Mouse (Mus musculus) MEL (cell line): ENCODE results near the gene Nap1l5. TPM values are rescaled to one million over a fixed set of nuclear protein-coding genes. Genes with fewer than 3 reads are reported as not detected.

Experiments
- DNase-seq: peaks from one replicate; pipeline ENCODE4 v3.0.0; 2011; ENCODE audit warnings: low read depth, low spot score
- H3K27ac ChIP-seq: 2 replicates; pipeline ENCODE4 v1.5.1; 2012; ENCODE audit warnings: low read depth, mild to moderate bottlenecking, control low read depth, low read length, moderate library complexity; ENCODE audit not compliant: control insufficient read depth
- H3K27me3 ChIP-seq, 2 experiments: fragments of 150-350 bp in 1 of 2; sonication (generic) in 1 of 2; 2 replicates each; pipeline ENCODE4 v1.6.1; 2012; ENCODE audit warnings: low read length in 2 of 2, mild to moderate bottlenecking in 2 of 2, improper control_type of control experiment in 1 of 2, moderate library complexity in 1 of 2; ENCODE audit not compliant: insufficient read depth in 2 of 2, control insufficient read depth in 1 of 2
- H3K36me3 ChIP-seq, 2 experiments: 2 replicates each; pipeline ENCODE4 v1.6.1; 2012 to 2014; ENCODE audit warnings: low read length in 2 of 2, improper control_type of control experiment in 1 of 2, inconsistent platforms in 1 of 2, mild to moderate bottlenecking in 1 of 2; ENCODE audit not compliant: insufficient read depth in 2 of 2, control insufficient read depth in 1 of 2
- H3K4me1 ChIP-seq, 2 experiments: fragments of 150-350 bp in 1 of 2; sonication (generic) in 1 of 2; 2 replicates each; pipeline ENCODE4 v1.6.1; 2012; ENCODE audit warnings: low read length in 2 of 2, improper control_type of control experiment in 1 of 2, mild to moderate bottlenecking in 1 of 2; ENCODE audit not compliant: insufficient read depth in 2 of 2, control insufficient read depth in 1 of 2
- H3K4me3 ChIP-seq, 2 experiments: fragments of 150-350 bp in 1 of 2; sonication (generic) in 1 of 2; 2 replicates each; pipeline ENCODE4 v1.5.1; 2012; ENCODE audit warnings: low read depth in 2 of 2, low read length in 2 of 2, mild to moderate bottlenecking in 2 of 2, moderate library complexity in 2 of 2, control low read depth in 1 of 2, improper control_type of control experiment in 1 of 2; ENCODE audit not compliant: control insufficient read depth in 1 of 2, insufficient read depth in 1 of 2
- H3K79me2 ChIP-seq: 2 replicates; pipeline ENCODE4 v1.6.1; 2012; ENCODE audit warnings: mild to moderate bottlenecking, low read length, moderate library complexity; ENCODE audit not compliant: control insufficient read depth, poor library complexity, insufficient read depth
- H3K9ac ChIP-seq: 2 replicates; pipeline ENCODE4 v1.6.1; 2012; ENCODE audit warnings: low read depth, mild to moderate bottlenecking, control low read depth, low read length, moderate library complexity; ENCODE audit not compliant: control insufficient read depth, poor library complexity, severe bottlenecking
- H3K9me3 ChIP-seq: fragments of 150-350 bp; sonication (generic); replicated peaks from 2 replicates; pipeline ENCODE4 v1.6.1; 2012; ENCODE audit warnings: mild to moderate bottlenecking, low read length, improper control_type of control experiment, moderate library complexity; ENCODE audit not compliant: insufficient read depth
- BHLHE40 ChIP-seq: IDR thresholded peaks from 2 replicates; pipeline ENCODE4 v1.6.1; 2012; ENCODE audit warnings: low read depth, mild to moderate bottlenecking, inconsistent platforms, low read length, improper control_type of control experiment, borderline replicate concordance
- CHD2 ChIP-seq: IDR thresholded peaks from 2 replicates; pipeline ENCODE4 v1.6.1; 2011; ENCODE audit warnings: low read length, improper control_type of control experiment
- ELF1 ChIP-seq: IDR thresholded peaks from 2 replicates; pipeline ENCODE4 v1.6.1; 2014; ENCODE audit warnings: low read depth, mild to moderate bottlenecking, inconsistent platforms, low read length, improper control_type of control experiment, moderate library complexity
- GABPA ChIP-seq: IDR thresholded peaks from 2 replicates; pipeline ENCODE4 v1.6.1; 2012; ENCODE audit warnings: low read depth, mild to moderate bottlenecking, inconsistent platforms, low read length, improper control_type of control experiment, moderate library complexity
- GATA1 ChIP-seq: IDR thresholded peaks from 2 replicates; pipeline ENCODE4 v1.6.1; 2011; ENCODE audit warnings: low read depth, low read length, improper control_type of control experiment
- JUND ChIP-seq: IDR thresholded peaks from 2 replicates; pipeline ENCODE4 v1.6.1; 2011; ENCODE audit warnings: low read depth, mild to moderate bottlenecking, improper control_type of control experiment, low read length
- MAFK ChIP-seq: IDR thresholded peaks from 2 replicates; pipeline ENCODE4 v1.6.1; 2011; ENCODE audit warnings: low read depth, mild to moderate bottlenecking, low read length, improper control_type of control experiment, borderline replicate concordance
- MAZ ChIP-seq: IDR thresholded peaks from 2 replicates; pipeline ENCODE4 v1.6.1; 2012; ENCODE audit warnings: low read depth, mild to moderate bottlenecking, inconsistent platforms, low read length, improper control_type of control experiment
- MYB ChIP-seq: IDR thresholded peaks from 2 replicates; pipeline ENCODE4 v1.6.1; 2011; ENCODE audit warnings: mild to moderate bottlenecking, low read depth, low read length, improper control_type of control experiment
- MYC ChIP-seq: IDR thresholded peaks from 2 replicates; pipeline ENCODE4 v1.6.1; 2011; ENCODE audit warnings: low read depth, mild to moderate bottlenecking, low read length, improper control_type of control experiment, moderate library complexity
- NRF1 ChIP-seq: IDR thresholded peaks from 2 replicates; pipeline ENCODE4 v1.6.1; 2014; ENCODE audit warnings: low read depth, mild to moderate bottlenecking, inconsistent platforms, low read length, improper control_type of control experiment, moderate library complexity; ENCODE audit not compliant: poor library complexity, insufficient read depth, severe bottlenecking
- POLR2AphosphoS2 ChIP-seq: IDR thresholded peaks from 2 replicates; pipeline ENCODE4 v1.6.1; 2011; ENCODE audit warnings: low read length, improper control_type of control experiment
- POLR2AphosphoS5 ChIP-seq: IDR thresholded peaks from 2 replicates; pipeline ENCODE4 v1.6.1; 2012; ENCODE audit warnings: low read depth, borderline replicate concordance, mild to moderate bottlenecking, inconsistent platforms, low read length, moderate library complexity, mixed read lengths
- SIN3A ChIP-seq: IDR thresholded peaks from 2 replicates; pipeline ENCODE4 v1.6.1; 2012; ENCODE audit warnings: low read length, improper control_type of control experiment, inconsistent platforms
- SMC3 ChIP-seq: IDR thresholded peaks from 2 replicates; pipeline ENCODE4 v1.6.1; 2011; ENCODE audit warnings: low read depth, low read length, improper control_type of control experiment
- TBP ChIP-seq: IDR thresholded peaks from 2 replicates; pipeline ENCODE4 v1.8.0; 2011; ENCODE audit warnings: low read depth, low read length, improper control_type of control experiment
- UBTF ChIP-seq: IDR thresholded peaks from 2 replicates; pipeline ENCODE4 v1.6.1; 2012; ENCODE audit warnings: low read depth, mild to moderate bottlenecking, inconsistent platforms, low read length, improper control_type of control experiment, moderate library complexity, borderline replicate concordance; ENCODE audit not compliant: insufficient read depth
- USF2 ChIP-seq, 2 experiments: IDR thresholded peaks; 2 replicates each; pipeline ENCODE4 v1.6.1; 2011 to 2012; ENCODE audit warnings: improper control_type of control experiment in 2 of 2, low read length in 2 of 2, borderline replicate concordance in 1 of 2, inconsistent platforms in 1 of 2, low read depth in 1 of 2, mild to moderate bottlenecking in 1 of 2; ENCODE audit not compliant: insufficient read depth in 1 of 2
- ZC3H11A ChIP-seq: IDR thresholded peaks from 2 replicates; pipeline ENCODE4 v1.6.1; 2012; ENCODE audit warnings: low read depth, mild to moderate bottlenecking, inconsistent platforms, low read length, improper control_type of control experiment
- ZKSCAN1 ChIP-seq: IDR thresholded peaks from 2 replicates; pipeline ENCODE4 v1.6.1; 2012; ENCODE audit warnings: low read depth, mild to moderate bottlenecking, inconsistent platforms, low read length, improper control_type of control experiment, moderate library complexity
- polyA plus RNA-seq, 2 experiments: library from polyadenylated mRNA; stranded (reverse) in 1 of 2; unstranded in 1 of 2; fragments of >175 nt in 1 of 2; fragments of >200 nt in 1 of 2; gene quantifications; 2 replicates each; pipeline versions ENCODE4 v1.2.1 to v1.2.4; 2012; ENCODE audit warnings: low replicate concordance in 2 of 2, low read depth in 1 of 2; ENCODE audit not compliant: insufficient read length in 2 of 2, insufficient read depth in 1 of 2, missing spikeins in 1 of 2
- total RNA-seq: library from RNA; depleted of rRNA; stranded (reverse); fragments of 300-350 nt; gene quantifications from 2 replicates; pipeline ENCODE4 v1.2.3, GENCODE M21; 2012

The Nap1l5 gene
- total and polyA plus RNA-seq, 3 experiments, result 0.06 TPM; not detected in 2

DNA sequence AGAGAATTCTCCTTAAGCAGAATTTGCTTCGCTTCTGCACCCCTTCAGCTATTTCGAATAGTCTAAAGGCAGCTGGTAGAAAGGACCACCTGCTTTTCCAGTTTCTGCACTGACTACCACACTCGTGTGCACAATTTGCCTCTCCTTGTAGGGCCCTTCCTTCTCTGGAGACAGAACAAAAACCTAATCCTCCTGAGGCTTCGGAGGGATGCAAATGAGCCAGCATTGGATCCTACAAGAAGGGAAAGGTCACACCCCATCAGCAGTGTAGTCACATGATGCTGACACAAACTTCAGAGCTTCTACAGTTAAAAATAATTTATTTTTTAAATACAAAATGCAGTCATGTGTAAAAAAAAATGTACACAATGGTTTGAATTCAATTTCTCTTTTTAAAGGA, 24.3 kb upstream of the Nap1l5 start:
- no peaks in the 10 kb centered on the region for H3K4me1 ChIP-seq
- TF ChIP-seq MAZ, result no peak
- TF ChIP-seq MYC, result no peak
- no peak for TF ChIP-seq MAFK
- TF ChIP-seq USF2 (IDR thresholded peaks at IDR 0.05; ENCODE audit: borderline replicate concordance in 1 of 2, insufficient read depth in 1 of 2, low read depth in 1 of 2, low read length in 2 of 2), result no peak
- TF ChIP-seq ELF1, result no peak
- no peak for TF ChIP-seq MYB
- TF ChIP-seq POLR2AphosphoS5, result no peak
- no peak for TF ChIP-seq JUND
- no peak for TF ChIP-seq BHLHE40
- TF ChIP-seq GATA1, result no peak
- TF ChIP-seq UBTF, result no peak
- no peak for TF ChIP-seq ZC3H11A
- no peak for TF ChIP-seq SMC3
- no peak for TF ChIP-seq SIN3A
- no peak for TF ChIP-seq GABPA
- no peak for TF ChIP-seq ZKSCAN1
- TF ChIP-seq, all 39 proteins: peak for 0
- Histone ChIP-seq H3K4me3 (no peak overlapping the region), H3K9ac (no peak overlapping the region), H3K79me2 (no peaks in the 10 kb centered on the region), H3K36me3 (no peaks in the 10 kb centered on the region), H3K27me3 (no peaks in the 10 kb centered on the region; a peak in 1 of 4 replicates), H3K9me3 (no peaks in the 10 kb centered on the region), H3K27ac (no peak overlapping the region)
- no peak for DNase-seq

DNA sequence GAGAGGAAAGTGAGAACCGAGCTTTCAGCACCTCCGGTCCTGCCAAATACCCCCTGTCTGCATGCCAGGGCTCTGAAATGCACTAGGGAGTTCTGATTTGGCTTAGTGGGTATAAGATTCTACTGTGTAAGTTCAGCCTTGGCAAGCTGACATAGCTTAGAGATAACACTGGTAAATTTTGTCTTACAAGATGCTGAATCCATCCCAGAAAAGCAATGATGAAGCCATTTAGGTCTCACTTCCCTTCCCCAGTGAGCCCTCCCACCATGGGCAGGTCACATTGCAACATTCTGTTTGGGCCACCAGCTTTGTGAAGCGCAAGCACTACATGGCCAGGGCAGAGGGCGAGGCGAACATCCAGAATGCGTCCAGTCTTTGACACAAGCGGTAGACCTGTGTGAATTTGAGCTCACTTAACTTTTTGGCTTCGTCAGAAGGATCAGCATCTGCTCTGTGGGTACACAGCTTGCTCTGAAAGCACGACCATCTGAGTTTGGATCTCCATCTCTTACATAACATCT, 23.1 kb upstream of the Nap1l5 start:
- no peak overlapping the region for H3K9ac ChIP-seq
- H3K27ac ChIP-seq, result no peak overlapping the region
- H3K27me3 ChIP-seq, result no peaks in the 10 kb centered on the region; a peak in 1 of 4 replicates
- no peak overlapping the region for H3K4me3 ChIP-seq
- no peaks in the 10 kb centered on the region for H3K4me1 ChIP-seq
- TF ChIP-seq POLR2AphosphoS2 (no peak), CHD2 (no peak), NRF1 (no peak), SIN3A (no peak), TBP (no peak)
- H3K9me3 ChIP-seq, result no peaks in the 10 kb centered on the region
- H3K79me2 ChIP-seq, result no peaks in the 10 kb centered on the region
- DNase-seq, result no peak
- no peaks in the 10 kb centered on the region for H3K36me3 ChIP-seq
